Mouse (Mus musculus) MN1 (cell line): ENCODE measurements around the gene Ccnt1.
"Not testable (repeated sequence)": the region's sequence is repeated elsewhere in the genome, so short reads cannot be mapped to it uniquely, and the experiment has no call there.

ENCODE experiments used
- DNase-seq: peaks from one replicate; pipeline ENCODE4 v3.0.0-alpha.2; 2016; ENCODE audit warnings: low spot score

The Ccnt1 gene

GRCm38 (mm10) chr15:98595049-98595448 is 24.3 kb upstream of the Ccnt1 start:
- DNase-seq: no peak

DNA sequence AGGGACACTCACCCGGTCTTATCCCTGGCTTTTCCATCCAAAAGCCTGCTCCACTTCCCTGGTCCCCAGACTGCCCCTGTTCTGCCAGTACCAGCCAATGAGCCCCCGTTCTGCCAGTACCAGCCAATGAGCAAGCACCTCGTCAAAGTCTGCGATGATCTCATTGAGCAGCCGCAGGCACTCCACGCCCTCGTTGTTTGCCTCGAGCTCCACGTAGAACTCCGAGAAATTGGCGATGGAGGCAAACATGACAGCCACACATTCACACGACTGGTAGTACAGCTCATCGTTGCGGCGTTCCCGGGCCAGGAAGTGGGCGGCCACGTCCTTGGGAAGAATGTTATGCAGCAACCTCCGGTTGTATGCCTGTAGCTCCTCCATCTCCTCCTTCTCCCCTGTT is 23.5 kb upstream of the Ccnt1 start:
- no peak for DNase-seq

DNA sequence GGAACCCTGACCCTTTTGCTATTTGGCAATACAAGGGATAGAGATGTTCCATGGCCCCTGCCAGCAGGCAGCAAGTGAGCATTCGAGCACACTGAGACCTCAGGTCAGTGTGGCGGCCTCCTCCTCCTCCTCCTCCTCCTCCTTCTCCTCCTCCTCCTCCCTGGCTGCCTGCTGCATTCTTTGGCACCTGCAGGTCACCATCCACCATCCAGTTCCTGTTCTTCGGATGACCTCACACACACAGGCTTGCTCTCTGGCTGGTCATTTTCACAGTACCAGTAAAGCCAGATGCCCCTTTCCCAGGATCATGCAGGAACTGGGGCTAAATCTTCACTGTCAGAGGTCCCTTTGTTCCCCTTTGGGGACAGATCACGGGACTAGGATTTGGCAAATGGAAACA is 20.7 kb upstream of the Ccnt1 start:
- DNase-seq: peak; percentile 38

GRCm38 (mm10) chr15:98589640-98590336 is 19.1 kb upstream of the Ccnt1 start:
- no peak for DNase-seq

DNA sequence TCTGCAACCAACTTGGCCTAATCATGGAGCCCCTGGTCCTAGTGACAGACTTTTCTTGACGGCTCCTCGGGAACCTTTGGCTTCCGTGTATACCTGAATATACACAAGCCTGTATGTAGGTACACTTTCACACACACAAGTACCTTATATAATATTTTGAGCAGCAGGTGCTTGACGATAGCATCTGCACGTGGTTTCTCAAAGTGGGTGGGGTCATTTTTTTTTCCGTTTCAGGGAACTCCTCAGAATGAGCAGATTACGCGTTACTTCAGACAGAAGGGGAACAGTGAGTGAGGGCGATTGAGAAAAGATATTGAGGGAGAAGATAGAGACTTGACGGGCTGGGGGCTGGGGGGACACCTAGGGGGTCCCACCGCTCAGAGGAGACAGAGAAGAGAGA is 17.0 kb upstream of the Ccnt1 start:
- no peak for DNase-seq

DNA sequence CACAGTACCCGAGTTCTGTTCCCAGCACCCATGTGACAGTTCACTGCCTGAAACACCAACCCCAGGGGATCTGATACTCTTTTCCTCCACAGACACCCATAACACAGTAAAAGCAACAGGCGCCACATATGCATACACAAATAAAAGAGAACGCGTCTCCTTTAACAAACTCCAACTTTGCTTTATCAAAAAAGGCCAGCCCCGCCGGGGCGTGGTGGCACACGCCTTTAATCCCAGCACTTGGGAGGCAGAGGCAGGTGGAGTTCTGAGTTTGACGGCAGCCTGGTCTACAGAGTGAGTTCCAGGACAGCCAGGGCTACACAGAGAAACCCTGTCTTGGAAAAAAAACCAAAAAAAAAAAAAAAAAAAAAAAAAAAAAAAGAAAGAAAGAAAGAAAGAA is 15.4 kb upstream of the Ccnt1 start:
- not testable (repeated sequence) for DNase-seq

DNA sequence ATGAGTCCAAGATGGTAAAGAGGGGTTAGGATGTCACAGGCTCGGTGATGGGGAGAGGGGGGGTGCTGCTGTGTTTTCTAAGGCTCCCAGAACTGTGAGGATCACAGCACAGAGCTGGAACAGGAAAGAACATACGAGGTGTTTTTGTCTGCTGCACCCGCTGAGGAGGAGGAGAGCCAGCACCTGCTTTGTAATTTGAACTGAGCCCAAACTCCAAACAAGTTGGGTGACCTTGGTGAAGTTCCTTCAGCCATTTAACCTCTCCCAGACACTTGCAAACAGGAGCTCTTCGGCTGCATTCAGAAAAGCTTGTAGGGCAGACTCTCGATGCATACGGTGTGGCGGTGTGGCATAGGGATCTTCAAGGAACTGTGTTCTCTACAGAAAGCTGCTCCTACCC is 14.7 kb upstream of the Ccnt1 start:
- DNase-seq: no peak

DNA sequence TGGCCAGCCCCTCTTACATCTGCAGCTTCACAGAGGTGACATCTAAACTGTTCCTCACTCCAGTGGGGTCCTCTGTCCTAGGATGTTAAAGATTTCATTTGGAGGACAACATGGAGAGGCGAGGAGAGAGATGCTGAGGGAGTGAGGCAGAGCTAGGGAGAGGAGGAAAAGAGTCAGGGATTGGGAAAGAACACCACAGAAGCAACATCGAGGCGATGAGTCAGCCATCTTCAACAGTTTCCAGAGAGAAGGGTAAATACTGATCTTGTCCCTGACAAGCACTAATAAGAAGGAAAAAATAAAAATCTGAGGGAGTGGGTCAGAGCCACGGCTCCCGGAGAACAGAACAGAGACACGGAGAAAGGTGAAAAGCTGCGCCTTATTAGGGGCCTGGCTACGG is 12.3 kb upstream of the Ccnt1 start:
- DNase-seq: no peak

DNA sequence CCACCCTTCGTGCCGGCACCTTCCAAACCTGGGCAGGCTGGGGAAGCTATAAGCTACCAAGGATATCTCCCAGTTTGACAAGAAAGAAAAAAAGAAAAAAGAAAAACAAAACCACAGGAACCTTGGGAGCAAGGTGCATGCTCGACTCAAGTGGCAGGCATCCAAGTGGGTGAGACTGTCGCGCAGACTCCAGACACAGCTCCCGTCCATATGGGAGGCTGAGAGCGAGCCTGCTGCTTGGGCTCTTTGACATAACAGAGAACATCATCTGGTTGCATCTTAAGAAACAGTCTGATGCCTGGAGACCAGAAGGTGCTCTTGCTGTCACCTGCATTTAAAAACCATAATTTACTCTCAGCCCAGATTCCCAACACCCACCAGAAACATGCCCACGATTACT is 11.7 kb upstream of the Ccnt1 start:
- DNase-seq: peak; percentile 84

DNA sequence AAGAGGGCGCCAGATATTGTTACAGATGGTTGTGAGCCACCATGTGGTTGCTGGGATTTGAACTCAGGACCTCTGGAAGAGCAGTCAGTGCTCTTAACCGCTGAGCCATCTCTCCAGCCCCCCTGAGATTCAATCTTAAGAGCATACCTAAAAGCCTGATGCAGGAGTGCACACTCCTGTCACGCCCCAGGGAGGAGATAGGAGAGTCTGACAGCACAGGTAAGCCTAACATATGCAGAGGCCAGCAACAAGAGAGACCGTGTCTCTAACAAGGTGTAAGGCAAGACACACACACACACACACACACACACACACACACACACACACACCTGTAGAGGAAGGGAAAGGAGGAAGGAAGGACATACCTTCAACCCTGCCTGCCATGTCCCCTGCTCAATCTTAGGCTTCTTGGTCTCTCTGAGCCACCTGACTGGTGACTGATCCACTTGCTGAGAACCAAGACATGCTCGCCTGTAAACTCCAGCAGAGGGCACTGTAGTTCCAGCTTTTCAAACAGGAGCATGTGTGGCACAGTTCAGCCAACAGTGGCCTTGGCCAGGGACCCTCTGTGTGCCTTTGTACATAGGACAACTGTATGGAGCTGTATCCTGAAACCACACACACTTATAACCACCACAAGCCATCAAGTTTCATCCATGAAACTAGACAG is 9.2 kb upstream of the Ccnt1 start:
- peak; percentile 91 for DNase-seq

DNA sequence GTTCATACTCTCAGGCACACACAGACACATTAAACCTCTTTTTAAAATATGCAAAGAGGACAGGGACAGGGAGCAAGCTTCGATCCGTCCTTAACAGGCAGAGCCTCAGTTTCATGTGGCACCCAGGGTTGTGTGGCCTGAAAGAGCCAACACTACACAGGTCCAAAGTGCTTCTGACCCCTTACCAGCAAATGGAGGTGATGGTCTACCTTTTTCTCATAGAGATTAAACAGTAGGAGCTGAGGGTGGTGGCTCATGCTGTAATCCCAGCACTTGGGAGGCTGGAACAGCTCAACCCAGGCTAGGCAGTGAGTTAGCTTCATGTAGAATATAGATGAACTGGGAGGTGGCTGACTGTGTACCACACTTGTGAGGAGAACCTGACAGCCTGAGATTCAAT is 8.6 kb upstream of the Ccnt1 start:
- DNase-seq: no peak

DNA sequence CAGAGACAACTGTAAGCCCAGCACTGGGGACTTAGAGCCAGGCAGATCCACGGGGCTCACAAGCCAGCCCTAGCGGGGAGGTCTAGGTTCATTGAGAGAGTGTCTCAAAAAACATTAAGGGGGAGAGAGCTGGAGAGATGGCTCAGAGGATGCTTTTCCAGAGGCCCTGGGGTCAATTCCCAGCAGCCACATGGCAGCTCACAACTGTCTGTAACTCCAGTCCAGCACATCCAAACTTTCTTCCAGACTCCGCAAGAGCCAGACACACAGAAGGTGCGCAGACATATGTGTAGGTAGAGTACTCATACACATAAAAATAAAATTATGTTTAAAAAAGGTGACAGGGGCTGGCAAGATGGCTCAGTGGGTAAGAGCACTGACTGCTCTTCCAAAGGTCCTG is 2.6 kb upstream of the Ccnt1 start:
- no peak for DNase-seq

DNA sequence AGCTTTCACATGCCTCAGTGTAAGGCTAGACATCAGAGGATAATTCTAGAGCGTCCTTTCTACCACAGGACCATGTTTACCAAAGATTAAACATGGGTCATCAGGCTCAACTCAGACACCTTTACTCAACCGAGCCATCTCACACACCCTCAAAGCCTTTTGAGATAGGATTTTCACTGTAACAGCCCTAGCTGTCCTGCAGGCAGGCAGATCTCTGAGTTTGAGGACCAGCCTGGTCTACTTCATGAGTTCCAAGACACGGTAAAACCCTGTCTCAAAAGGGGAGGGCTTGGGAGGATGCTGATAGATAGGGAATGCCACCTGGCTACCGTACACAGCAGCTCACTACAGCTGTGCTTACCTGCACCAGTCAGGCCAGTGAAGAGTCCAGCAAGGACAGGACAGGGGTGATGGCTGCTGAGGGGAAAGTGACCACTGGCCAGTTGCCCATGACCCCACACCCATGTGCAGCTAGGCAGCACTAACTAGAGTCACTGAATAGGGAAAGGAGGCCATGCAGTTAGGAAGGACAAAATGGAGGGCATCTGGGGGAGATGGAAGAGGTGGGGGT is 843 bp downstream of the Ccnt1 start:
- DNase-seq: no peak

DNA sequence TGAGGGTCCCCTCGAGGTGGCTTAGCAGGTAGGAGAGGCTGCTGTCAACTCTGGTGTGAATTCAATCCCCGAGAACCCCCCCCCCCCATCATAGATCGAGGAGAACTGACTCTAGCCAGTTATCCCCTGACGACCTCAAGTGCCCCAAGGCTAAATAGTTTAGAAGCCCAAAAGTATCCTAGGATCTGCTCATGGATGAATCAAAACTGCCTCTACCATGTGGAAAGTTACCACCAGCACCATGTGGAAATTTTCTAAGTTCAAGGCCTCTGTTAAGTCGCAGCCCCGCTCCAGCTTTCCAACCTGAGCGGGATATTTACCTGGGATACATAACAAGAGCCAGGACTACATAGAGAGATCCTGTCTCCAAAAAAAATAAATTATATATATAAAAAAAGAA is 1.5 kb downstream of the Ccnt1 start:
- peak; percentile 33 for DNase-seq

DNA sequence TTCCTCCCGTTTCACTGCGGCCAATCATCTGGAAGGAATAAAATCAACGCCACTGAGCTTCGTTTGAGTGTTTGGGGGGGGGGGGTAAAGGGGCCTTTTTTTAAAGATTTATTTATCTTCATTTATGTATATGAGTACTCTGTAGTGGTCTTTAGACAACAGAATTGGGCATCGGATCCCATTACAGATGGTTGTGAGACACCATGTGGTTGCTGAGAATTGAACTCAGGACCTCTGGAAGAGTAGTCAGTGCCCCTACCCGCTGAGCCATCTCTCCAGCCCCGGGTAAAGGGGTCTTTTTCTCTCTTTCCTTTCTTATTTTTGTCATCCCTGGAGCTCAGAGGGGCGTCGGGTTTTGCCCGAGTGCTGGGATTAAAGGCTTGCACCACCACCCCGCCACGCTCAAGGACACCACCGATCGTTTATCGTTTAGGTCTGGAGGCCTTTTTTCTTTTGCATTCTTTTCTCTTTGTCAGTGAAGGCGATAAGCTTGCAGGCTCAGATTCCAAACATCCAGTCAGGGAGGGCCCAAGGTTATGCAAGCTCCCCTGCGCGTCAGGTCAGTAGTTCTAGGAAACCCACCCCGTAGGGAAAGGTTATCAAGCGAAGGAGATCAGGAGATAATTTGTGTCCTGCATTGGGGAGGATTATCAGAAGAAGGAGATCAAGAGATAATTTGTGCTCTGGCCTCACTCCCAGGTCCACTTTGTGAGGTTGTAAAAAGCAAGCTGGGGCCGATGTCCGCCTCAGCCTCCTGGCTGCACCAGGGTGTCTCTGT is 2.3 kb downstream of the Ccnt1 start:
- peak; percentile 55 for DNase-seq

DNA sequence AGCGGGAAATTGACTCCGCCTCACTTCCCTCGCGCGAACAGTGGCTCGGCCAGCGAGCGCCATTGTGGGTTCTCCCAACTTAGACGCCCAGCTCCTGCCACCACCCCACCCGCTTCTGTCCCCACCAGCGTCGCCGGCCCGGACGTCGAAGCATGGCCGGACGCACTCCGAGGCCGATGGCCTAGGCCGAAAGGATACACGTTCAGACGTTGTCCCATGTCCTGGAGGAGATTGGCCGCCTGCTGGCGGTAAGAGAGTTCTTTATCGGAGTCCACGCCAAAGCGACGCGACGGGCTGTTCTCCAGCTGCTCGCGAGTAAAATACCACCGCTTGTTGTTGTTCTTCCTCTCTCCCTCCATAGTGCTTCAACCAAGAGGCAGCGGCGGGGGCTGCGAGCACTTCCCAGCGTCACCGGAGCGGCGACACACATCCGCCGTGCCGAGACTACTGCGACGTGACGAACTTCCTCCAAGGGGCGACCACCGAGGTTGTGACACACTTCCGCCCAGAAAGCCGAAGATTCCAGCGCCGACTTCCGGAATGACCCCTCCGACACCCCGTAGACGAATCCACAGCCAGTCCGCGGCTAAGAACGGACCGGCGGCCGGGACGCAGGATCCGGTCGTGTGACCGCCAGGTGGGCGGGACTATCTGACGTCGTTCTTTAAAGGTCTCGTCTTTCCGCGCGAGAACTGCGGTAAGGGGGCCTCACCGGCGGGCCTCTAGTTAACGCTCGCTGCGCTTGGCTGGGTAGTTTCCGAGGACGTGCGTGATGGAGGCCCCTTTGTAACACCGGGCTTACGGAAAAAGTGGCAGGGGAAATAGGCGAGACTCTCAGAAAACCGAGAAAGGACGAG is 3.2 kb downstream of the Ccnt1 start:
- DNase-seq: peak; percentile 100

GRCm38 (mm10) chr15:98566973-98567277 is 3.8 kb downstream of the Ccnt1 start:
- DNase-seq: no peak

- DNase-seq: no peak
Measured at GRCm38 (mm10) chr15:98557186-98557585, 13.5 kb downstream of the Ccnt1 start.

GRCm38 (mm10) chr15:98555881-98556280 is 14.8 kb downstream of the Ccnt1 start:
- no peak for DNase-seq

DNA sequence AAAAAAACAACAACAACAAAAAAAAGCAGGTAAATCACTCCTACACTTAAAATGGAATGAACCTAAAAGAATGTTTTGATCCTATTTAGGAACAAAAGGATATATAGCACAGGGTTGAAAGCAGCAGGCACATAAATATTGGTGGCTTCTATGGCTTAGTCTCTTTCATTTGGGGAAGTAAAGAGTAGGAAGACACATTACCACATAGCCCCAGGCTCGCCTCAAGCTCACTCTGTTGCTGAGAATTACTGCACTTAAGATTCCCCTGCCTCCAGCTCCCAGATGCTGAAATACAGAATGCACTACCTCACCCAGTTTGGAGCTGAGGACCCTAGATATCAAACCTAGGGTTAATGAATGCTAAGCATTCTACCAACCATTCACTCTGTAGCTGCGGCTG is 18.0 kb downstream of the Ccnt1 start:
- DNase-seq: no peak

GRCm38 (mm10) chr15:98546843-98547242 is 23.9 kb downstream of the Ccnt1 start:
- no peak for DNase-seq

GRCm38 (mm10) chr15:98545151-98545550 is 25.6 kb downstream of the Ccnt1 start:
- DNase-seq: no peak
